Mouse (Mus musculus) cortical plate, adult 2 months (tissue): ENCODE measurements around the gene 4930503E14Rik. TPM values are rescaled to one million over a fixed set of nuclear protein-coding genes. Genes with fewer than 3 reads are reported as not detected.
"Not testable (repeated sequence)": the region's sequence is repeated elsewhere in the genome, so short reads cannot be mapped to it uniquely, and the experiment has no call there.

Source experiments
- H3K27ac ChIP-seq: fragments of 200-500 bp; 2 replicates; pipeline ENCODE4 v1.5.1; 2012; ENCODE audit warnings: low read length, control low read depth, inconsistent platforms; ENCODE audit not compliant: insufficient read depth
- H3K4me1 ChIP-seq: fragments of 200-500 bp; 2 replicates; pipeline ENCODE4 v1.6.1; 2011; ENCODE audit warnings: low read length; ENCODE audit not compliant: control insufficient read depth, insufficient read depth
- H3K4me3 ChIP-seq: fragments of 200-500 bp; 2 replicates; pipeline ENCODE4 v1.5.1; 2011; ENCODE audit warnings: mild to moderate bottlenecking, low read length, control low read depth; ENCODE audit not compliant: insufficient read depth
- CTCF ChIP-seq: fragments of 200-500 bp; IDR thresholded peaks from 2 replicates; pipeline ENCODE4 v1.5.1; 2011; ENCODE audit warnings: mild to moderate bottlenecking, control low read depth, low read length; ENCODE audit not compliant: insufficient read depth; ENCODE audit errors: extremely low read depth
- POLR2A ChIP-seq: fragments of 200-500 bp; IDR thresholded peaks from 2 replicates; pipeline ENCODE4 v1.6.1; 2011; ENCODE audit warnings: mild to moderate bottlenecking, low read length, control low read depth; ENCODE audit not compliant: insufficient read depth; ENCODE audit errors: extremely low read depth
- polyA plus RNA-seq: library from polyadenylated mRNA; depleted of rRNA; stranded (reverse); fragments of >200 nt; gene quantifications from 2 replicates; pipeline ENCODE4 v1.2.3, GENCODE M21; 2012; rRNA removed

4930503E14Rik gene
- polyA plus RNA-seq: not detected in 2 replicates

GRCm38 (mm10) chr14:44213154-44213553 is at the start of gene 4930503E14Rik:
Gene 4930503E14Rik, minus strand, starts transcription at chr14:44213254.
- not testable (repeated sequence) for H3K4me1 ChIP-seq, H3K27ac ChIP-seq, H3K4me3 ChIP-seq

GRCm38 (mm10) chr14:44248039-44248438 is 35.0 kb upstream of the 4930503E14Rik start:
- no peak overlapping the region for H3K27ac ChIP-seq
- TF ChIP-seq CTCF (no peak), POLR2A (no peak)
- H3K4me1 ChIP-seq: no peaks in the 10 kb centered on the region
- no peak overlapping the region for H3K4me3 ChIP-seq

GRCm38 (mm10) chr14:44197361-44197760 is 15.7 kb downstream of the 4930503E14Rik start, which contains the start of gene Gm8212:
Gene Gm8212, plus strand, starts transcription at chr14:44197661.
- not testable (repeated sequence) for H3K4me3 ChIP-seq

DNA sequence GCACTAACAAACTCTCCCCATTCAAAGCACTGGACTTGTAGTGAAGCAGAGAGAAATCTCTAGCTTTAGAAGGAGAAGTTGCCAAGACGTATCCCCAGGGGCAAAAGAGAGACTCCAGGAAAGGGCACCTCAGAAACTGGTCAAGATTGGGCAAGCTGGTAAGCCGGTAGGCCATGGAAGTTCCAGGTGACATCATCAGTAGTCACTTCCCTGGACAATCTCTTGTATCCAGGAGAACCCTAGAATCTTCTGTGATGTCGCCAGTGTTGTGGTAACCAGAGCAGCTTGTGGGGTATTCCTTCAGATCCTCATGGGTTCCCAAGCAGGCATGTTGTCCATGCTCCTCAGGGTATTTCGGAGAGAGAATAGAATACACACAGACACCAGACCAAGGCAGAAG is 89.5 kb downstream of the 4930503E14Rik start, which contains the start of gene Gm3327:
Gene Gm3327, plus strand, starts transcription at position 301 of the 400 bp plus-strand sequence.
- H3K27ac ChIP-seq, H3K4me3 ChIP-seq, H3K4me1 ChIP-seq: not testable (repeated sequence)

More at GRCm38 (mm10) chr14:44197361-44197760, 15.7 kb downstream of the 4930503E14Rik start, which contains the start of gene Gm8212:
- H3K27ac ChIP-seq, H3K4me1 ChIP-seq: not testable (repeated sequence)

Other genes starting within 250 kb of the 4930503E14Rik start
- gene Ang6, start 211.0 kb downstream of the 4930503E14Rik start, polyA plus RNA-seq: not detected in 2 replicates
- gene Ear2, start 110.6 kb downstream of the 4930503E14Rik start, polyA plus RNA-seq: 0.53 and 0.54 TPM in 2 replicates
- gene Gm3327, start 89.4 kb downstream of the 4930503E14Rik start, polyA plus RNA-seq: not detected in 2 replicates
- not detected in 2 replicates for gene Gm8212, start 15.6 kb downstream of the 4930503E14Rik start, polyA plus RNA-seq
- not detected in 2 replicates for gene Gm8220, start 72.3 kb upstream of the 4930503E14Rik start, polyA plus RNA-seq
- not detected in 2 replicates for gene Gm5930, start 125.3 kb upstream of the 4930503E14Rik start, polyA plus RNA-seq
- not detected in 2 replicates for gene Gm8229, start 152.1 kb upstream of the 4930503E14Rik start, polyA plus RNA-seq
- not detected in 2 replicates for gene Gm3371, start 197.4 kb upstream of the 4930503E14Rik start, polyA plus RNA-seq
- not detected in 2 replicates for gene Gm8232, start 220.4 kb upstream of the 4930503E14Rik start, polyA plus RNA-seq